Mouse (Mus musculus) embryonic facial prominence, embryonic 12.5 days (tissue): Measurements from ENCODE around the gene Atrip. TPM values are rescaled to one million over a fixed set of nuclear protein-coding genes. Genes with fewer than 3 reads are reported as not detected.

ENCODE experiments used
- ATAC-seq: fragments of 200-750 bp; cut with Nextera tagmentation; 2 replicates; pipeline ENCODE4 v1.8.0; 2017; ENCODE audit not compliant: insufficient number of reproducible peaks, insufficient read depth, low FRiP score, low TSS enrichment
- H3K27ac ChIP-seq: fragments of 300-500 bp; sonication (generic); 2 replicates; pipeline ENCODE4 v1.5.1; 2016; ENCODE audit warnings: mild to moderate bottlenecking
- H3K27me3 ChIP-seq: fragments of 300-500 bp; sonication (generic); 2 replicates; pipeline ENCODE4 v1.6.1; 2016; ENCODE audit warnings: mild to moderate bottlenecking, moderate library complexity
- H3K36me3 ChIP-seq: fragments of 300-500 bp; sonication (generic); 2 replicates; pipeline ENCODE4 v1.6.1; 2016; ENCODE audit warnings: mild to moderate bottlenecking
- H3K4me1 ChIP-seq: fragments of 300-500 bp; sonication (generic); 2 replicates; pipeline ENCODE4 v1.6.1; 2016
- H3K4me2 ChIP-seq: fragments of 300-500 bp; sonication (generic); replicated peaks from 2 replicates; pipeline ENCODE4 v1.6.1; 2016; ENCODE audit warnings: mild to moderate bottlenecking, moderate library complexity
- H3K4me3 ChIP-seq: fragments of 300-500 bp; sonication (generic); 2 replicates; pipeline ENCODE4 v1.5.1; 2016; ENCODE audit warnings: mild to moderate bottlenecking
- H3K9ac ChIP-seq: fragments of 300-500 bp; sonication (generic); 2 replicates; pipeline ENCODE4 v1.6.1; 2016; ENCODE audit warnings: mild to moderate bottlenecking, moderate library complexity
- H3K9me3 ChIP-seq: fragments of 300-500 bp; sonication (generic); 2 replicates; pipeline ENCODE4 v1.6.1; 2016; ENCODE audit warnings: mild to moderate bottlenecking, moderate library complexity
- WGBS: fragments of 180-500 bp; shearing (Covaris S2); methylation state at CpG from one replicate; pipeline ENCODE4 v1.1.7; 2016; 5-methylcytosine and 5-hydroxymethylcytosine counted together
- polyA plus RNA-seq: library from polyadenylated mRNA; unstranded; fragments of >200 nt; fragmentation: Nextera tagmentation; extraction: Ambion mirVana; gene quantifications from 2 replicates; pipeline ENCODE4 v1.2.1, GENCODE M21; 2016

Gene Atrip
- polyA plus RNA-seq, 1 experiment from 2014 or later, result 34.9 TPM

DNA sequence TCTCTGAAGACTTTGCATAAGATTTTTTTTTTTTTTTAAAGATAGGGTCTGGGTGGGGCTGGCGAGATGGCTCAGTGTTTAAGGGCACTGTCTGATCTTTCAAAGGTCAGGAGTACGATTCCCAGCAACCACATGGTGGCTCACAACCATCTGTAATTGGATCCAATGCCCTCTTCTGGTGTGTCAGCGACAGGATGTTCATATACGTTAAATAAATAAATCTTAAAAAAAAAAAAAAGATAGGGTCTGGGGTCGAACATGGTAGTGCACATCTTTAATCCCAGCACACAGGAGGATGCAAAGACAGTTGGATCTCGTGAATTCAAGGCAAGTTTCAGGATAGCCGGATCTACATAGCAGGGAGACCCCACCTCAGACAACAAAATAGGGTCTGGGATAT lies 24.6 kb downstream of the Atrip start:
- Histone ChIP-seq H3K4me3 (no peak overlapping the region), H3K4me1 (peaks cover 1% of the 10 kb centered on the region; the same call in 1 of the 2 replicates), H3K9me3 (no peaks in the 10 kb centered on the region), H3K36me3 (peaks cover 23% of the 10 kb centered on the region), H3K4me2 (no peak overlapping the region), H3K27ac (no peak overlapping the region), H3K27me3 (no peaks in the 10 kb centered on the region), H3K9ac (no peak overlapping the region)
- no peak for ATAC-seq
- WGBS, result 76% methylated on average over 7 of the region's 7 CpGs

DNA sequence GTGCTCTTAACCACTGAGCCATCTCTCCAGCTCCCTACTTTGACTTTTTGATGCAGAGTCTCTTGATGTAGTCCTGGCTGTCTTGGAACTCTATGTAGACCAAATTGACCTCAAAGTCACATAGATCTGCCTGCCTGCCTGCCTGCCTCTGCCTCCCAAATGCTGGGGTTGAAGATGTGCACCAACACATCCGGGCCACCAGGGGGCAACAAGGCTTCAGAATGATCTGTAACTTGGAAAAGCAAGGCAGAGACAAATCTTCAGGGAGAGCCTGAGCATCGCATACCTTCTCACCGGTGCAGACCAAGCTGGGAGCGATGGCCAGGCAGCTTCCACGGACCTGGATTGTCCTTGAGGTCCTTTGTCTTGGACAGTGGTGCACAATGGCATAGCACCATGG lies 27.6 kb downstream of the Atrip start:
- no peak overlapping the region for H3K4me2 ChIP-seq
- H3K4me3 ChIP-seq, result no peak overlapping the region
- H3K27ac ChIP-seq, result no peak overlapping the region
- no peaks in the 10 kb centered on the region for H3K27me3 ChIP-seq
- peaks cover 7% of the 10 kb centered on the region; the same call in 1 of the 2 replicates for H3K36me3 ChIP-seq
- no peak overlapping the region for H3K9ac ChIP-seq
- no peak for ATAC-seq
- no peaks in the 10 kb centered on the region for H3K4me1 ChIP-seq
- no peaks in the 10 kb centered on the region for H3K9me3 ChIP-seq
- 26% methylated on average over 5 of the region's 5 CpGs for WGBS

DNA sequence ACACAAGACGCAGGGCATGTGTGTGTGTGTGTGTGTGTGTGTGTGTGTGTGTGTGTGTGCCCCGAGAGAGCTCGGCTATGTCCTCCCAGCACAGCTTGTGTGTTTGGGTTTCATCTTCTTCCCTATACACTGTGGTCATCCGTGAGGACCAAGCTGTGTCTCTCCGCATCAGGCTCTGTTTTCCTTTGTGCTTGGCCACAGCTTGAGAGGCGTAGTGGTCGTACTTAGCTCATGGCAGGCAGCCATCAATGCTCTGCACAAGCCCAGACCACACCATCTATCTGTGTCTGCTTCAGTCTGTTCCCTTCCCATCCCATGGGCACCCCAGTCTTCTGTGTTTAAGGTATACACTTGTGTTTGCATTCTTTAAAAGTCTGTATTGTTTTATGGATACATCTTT lies 32.6 kb downstream of the Atrip start:
- Histone ChIP-seq H3K9ac (no peak overlapping the region), H3K4me2 (peak overlapping the region; percentile 1; the same call in 1 of the 2 replicates), H3K27ac (no peak overlapping the region), H3K36me3 (no peaks in the 10 kb centered on the region), H3K27me3 (no peaks in the 10 kb centered on the region), H3K4me1 (peaks cover 24% of the 10 kb centered on the region), H3K9me3 (no peaks in the 10 kb centered on the region), H3K4me3 (no peak overlapping the region)
- no peak for ATAC-seq
- 77% methylated on average over 7 of the region's 7 CpGs for WGBS

DNA sequence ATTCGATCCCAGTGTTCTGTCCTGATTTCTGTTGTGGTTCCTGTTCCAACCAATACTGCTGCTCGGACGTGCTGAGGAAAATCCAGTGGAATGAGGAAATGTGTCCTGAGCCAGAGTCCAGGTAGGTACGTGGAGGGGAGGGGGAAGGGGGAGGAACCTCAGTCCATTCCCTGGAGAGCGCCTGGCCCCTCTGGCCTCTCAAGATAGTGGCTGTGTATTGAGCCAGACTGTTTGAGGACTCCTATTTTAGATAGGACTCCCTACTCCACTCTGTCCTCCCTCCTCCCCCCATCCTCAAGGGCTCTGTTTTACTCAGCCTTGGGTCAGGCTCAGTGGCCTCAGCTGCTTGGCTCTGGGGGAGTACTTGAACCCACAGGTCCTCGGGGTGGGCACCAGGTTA lies 33.0 kb downstream of the Atrip start:
- ATAC-seq, result no peak
- WGBS, result 53% methylated on average over 6 of the region's 6 CpGs
- peak overlapping the region; percentile 1; the same call in 1 of the 2 replicates for H3K4me2 ChIP-seq
- no peak overlapping the region for H3K27ac ChIP-seq
- no peaks in the 10 kb centered on the region for H3K27me3 ChIP-seq
- H3K9me3 ChIP-seq, result no peaks in the 10 kb centered on the region
- no peak overlapping the region for H3K4me3 ChIP-seq
- peaks cover 24% of the 10 kb centered on the region for H3K4me1 ChIP-seq
- H3K36me3 ChIP-seq, result no peaks in the 10 kb centered on the region
- H3K9ac ChIP-seq, result no peak overlapping the region

DNA sequence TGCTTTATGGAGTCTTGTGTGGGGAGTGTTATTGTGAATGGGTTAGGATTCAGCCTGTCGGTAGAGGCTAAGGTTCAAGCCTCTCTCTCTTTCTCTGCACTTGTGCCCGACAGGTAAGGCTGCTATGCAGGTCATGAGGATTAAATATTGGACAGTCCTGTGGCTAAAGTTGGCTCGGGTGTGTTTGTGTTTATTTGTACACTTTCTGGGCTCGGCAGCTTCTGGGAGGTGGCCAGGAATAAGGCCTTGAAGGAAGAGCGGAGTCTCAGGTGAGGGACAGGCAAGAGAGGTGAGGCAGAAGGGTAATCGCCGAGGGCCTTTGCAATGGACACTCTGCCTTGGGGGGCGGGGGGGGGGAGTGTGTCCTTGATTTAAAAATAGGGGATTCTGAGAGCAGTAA lies 33.7 kb downstream of the Atrip start:
- Histone ChIP-seq H3K4me1 (peaks cover 24% of the 10 kb centered on the region), H3K36me3 (no peaks in the 10 kb centered on the region), H3K4me3 (no peak overlapping the region), H3K27me3 (no peaks in the 10 kb centered on the region), H3K9me3 (no peaks in the 10 kb centered on the region), H3K27ac (no peak overlapping the region), H3K4me2 (no peak overlapping the region), H3K9ac (no peak overlapping the region)
- ATAC-seq, result no peak
- WGBS, result 79% methylated on average over 8 of the region's 8 CpGs

DNA sequence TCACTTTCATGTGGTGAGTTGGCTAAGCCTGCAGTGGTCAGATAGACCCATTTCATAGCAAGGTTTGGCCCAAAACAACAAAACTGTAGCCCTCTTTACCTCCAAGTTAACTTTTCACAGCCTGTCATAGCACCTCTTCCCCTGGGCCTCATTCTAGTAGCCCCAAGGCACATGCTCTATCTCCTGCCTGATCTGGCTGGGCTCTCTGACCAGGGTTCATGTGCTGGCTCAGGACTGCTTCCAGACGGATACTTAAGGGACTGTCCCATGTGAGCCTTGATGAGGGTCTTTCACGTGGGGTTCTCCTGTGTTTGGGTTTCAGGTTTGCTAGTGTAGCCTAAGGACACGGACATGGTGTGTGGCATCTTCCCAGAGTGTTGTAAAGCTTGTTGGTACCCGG lies 34.2 kb downstream of the Atrip start:
- Histone ChIP-seq H3K4me3 (no peak overlapping the region), H3K9me3 (no peaks in the 10 kb centered on the region), H3K27me3 (no peaks in the 10 kb centered on the region), H3K4me1 (peaks cover 24% of the 10 kb centered on the region), H3K9ac (no peak overlapping the region), H3K36me3 (no peaks in the 10 kb centered on the region), H3K27ac (no peak overlapping the region), H3K4me2 (peak overlapping the region; percentile 61)
- WGBS, result 70% methylated on average over 4 of the region's 4 CpGs
- ATAC-seq, result no peak

DNA sequence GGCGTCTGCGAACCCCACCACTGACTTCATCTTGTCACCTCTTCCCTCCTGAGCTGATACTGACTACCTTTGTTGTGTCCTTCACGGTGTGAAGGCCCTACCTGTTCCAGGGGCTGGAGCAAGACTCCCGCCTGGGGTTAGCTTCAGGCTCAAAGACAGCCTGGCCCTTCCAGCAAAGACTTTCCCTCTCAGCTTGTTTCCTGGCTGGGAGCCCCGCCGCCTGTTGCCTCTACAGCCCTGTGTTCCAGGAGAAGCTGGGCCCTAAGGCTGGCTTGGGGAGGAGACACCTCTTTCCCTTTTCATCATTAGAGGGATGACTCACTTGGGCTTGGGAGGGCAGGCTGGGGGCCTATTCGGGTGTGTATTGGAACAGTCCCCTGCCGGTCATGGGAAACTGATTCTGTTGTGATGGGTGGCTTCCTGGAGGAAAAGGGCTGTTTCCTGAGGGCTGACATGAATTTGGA lies 35.0 kb downstream of the Atrip start:
- no peaks in the 10 kb centered on the region for H3K36me3 ChIP-seq
- no peaks in the 10 kb centered on the region for H3K27me3 ChIP-seq
- peaks cover 24% of the 10 kb centered on the region for H3K4me1 ChIP-seq
- no peaks in the 10 kb centered on the region for H3K9me3 ChIP-seq
- WGBS, result 9% methylated on average over 8 of the region's 8 CpGs
- peak overlapping the region; percentile 61 for H3K9ac ChIP-seq
- peak overlapping the region; percentile 48; the same call in 1 of the 2 replicates for H3K27ac ChIP-seq
- ATAC-seq, result peak; percentile 64
- H3K4me2 ChIP-seq, result peak overlapping the region; percentile 61
- H3K4me3 ChIP-seq, result peak overlapping the region; percentile 63

DNA sequence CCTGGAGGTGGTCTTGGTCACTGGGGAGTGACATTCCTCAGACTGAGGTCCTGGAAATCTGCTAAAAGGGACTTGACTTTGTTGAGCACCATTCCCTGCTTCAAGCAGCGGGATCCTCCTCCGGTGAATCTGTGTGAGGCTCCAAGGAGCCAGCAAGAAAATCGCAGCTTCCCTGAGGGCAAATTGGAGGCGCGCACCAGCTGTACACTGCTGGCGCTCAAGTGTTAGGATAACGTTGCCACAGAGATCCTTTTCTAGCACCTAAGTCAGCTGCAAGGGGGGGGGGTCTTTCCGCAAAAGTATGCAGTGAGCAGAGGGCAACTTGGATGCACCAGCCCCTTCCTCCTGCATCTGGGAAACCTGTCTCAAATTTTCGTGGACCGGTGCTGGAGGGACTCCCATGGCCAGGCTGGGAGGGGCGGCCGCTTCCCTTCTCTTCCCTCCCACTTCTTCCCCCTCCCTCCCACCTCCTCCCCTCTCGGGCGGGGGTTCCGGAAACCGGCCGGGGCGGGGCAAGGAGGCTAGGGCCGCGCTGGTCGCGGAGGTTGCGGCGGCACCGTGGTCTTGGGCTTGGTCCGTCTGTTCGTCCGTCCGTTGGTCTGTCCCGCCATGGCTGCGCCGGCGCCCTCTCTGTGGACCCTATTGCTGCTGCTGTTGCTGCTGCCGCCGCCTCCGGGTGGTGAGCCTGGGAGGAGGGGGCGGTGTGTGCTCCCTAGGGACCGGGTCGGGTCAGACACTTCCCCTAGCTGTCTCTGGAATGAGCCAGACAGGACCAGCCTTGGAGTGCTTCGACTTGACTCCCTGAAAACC lies 35.6 kb downstream of the Atrip start, which contains the start of gene Shisa5:
Gene Shisa5 (plus strand): TSS at position 480 of the 810 bp plus-strand sequence.
- ATAC-seq, result peak; percentile 88
- Histone ChIP-seq H3K9me3 (no peaks in the 10 kb centered on the region), H3K27ac (peak within 1 kb of the TSS; percentile 48; the same call in 1 of the 2 replicates), H3K36me3 (no peaks in the 10 kb centered on the region), H3K4me2 (peak within 1 kb of the TSS; percentile 61), H3K9ac (peak within 1 kb of the TSS; percentile 61), H3K4me1 (peaks cover 24% of the 10 kb centered on the region), H3K27me3 (no peaks in the 10 kb centered on the region), H3K4me3 (peak within 1 kb of the TSS; percentile 63)
- WGBS, result under 1% methylated on average over 27 of the region's 40 CpGs

DNA sequence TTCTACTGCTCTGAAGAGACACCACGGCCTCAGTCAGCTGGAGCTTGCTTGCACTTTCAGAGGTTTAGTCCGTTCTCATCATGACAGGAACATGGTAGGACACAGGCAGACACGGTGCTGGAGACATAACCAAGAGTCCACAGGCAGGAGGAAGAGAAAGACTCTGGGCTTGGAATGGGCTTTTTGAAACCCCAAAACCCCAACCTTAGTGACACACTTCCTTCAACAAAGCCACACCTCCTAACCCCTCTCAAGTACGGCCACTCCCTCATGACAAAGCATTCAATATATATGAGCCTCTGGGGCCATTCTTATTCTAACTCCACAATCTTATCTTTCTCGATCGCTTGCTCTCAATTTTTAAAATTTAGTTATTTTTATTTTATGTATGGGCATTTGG lies 41.5 kb downstream of the Atrip start:
- no peak for ATAC-seq
- WGBS, result 87% methylated on average over 6 of the region's 6 CpGs

DNA sequence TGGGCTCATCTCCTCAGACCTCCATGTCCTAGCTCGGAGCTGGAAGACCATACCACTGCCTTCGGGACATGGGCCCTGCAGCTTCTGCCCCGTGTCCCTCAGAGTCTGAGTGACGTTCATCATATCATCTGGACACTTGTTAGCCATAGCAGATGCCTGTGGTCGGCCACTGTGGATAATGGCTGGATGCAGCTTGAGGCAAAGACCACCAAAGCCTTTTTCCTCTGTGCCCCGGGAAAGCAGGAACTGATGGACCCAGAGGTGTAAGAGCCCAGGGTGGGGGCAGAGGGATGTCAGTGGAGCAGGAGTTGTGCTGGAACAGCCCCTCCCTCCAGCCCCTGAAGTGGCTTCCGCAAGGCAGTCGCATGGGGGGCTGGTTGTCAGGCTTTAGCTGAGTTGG lies 42.2 kb downstream of the Atrip start:
- H3K4me2 ChIP-seq, result no peak overlapping the region
- no peak overlapping the region for H3K27ac ChIP-seq
- no peak overlapping the region for H3K9ac ChIP-seq
- no peak overlapping the region for H3K4me3 ChIP-seq
- no peaks in the 10 kb centered on the region for H3K4me1 ChIP-seq
- no peaks in the 10 kb centered on the region for H3K27me3 ChIP-seq
- H3K9me3 ChIP-seq, result no peaks in the 10 kb centered on the region
- ATAC-seq, result no peak
- 79% methylated on average over 8 of the region's 8 CpGs for WGBS
- H3K36me3 ChIP-seq, result peaks cover 11% of the 10 kb centered on the region; the same call in 1 of the 2 replicates

More for the DNA sequence above, 41.5 kb downstream of the Atrip start:
- no peaks in the 10 kb centered on the region for H3K4me1 ChIP-seq
- H3K36me3 ChIP-seq, result peaks cover 9% of the 10 kb centered on the region; the same call in 1 of the 2 replicates
- no peak overlapping the region for H3K4me3 ChIP-seq
- no peaks in the 10 kb centered on the region for H3K27me3 ChIP-seq
- no peak overlapping the region for H3K9ac ChIP-seq
- no peaks in the 10 kb centered on the region for H3K9me3 ChIP-seq
- no peak overlapping the region for H3K4me2 ChIP-seq
- H3K27ac ChIP-seq, result no peak overlapping the region

DNA sequence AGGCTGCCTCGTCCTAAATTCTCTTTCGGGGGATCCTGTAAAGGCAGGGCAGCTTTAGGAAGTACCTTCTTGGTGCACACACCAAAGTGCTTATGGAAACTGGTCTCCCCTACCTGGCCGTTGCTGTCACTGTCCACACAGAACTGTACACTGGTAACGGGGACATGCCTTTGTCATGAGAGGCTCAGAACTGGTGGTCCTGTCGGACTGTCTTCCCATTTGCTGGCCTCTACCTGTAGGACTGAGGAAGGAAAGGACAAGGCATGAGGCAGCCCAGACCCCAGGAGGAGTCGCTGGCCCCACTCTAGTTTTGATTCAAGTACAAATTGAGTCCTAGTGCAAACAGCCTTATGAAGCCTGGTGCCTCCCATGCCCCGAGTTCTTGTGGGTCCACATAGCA lies 42.9 kb downstream of the Atrip start:
- ATAC-seq, result no peak

DNA sequence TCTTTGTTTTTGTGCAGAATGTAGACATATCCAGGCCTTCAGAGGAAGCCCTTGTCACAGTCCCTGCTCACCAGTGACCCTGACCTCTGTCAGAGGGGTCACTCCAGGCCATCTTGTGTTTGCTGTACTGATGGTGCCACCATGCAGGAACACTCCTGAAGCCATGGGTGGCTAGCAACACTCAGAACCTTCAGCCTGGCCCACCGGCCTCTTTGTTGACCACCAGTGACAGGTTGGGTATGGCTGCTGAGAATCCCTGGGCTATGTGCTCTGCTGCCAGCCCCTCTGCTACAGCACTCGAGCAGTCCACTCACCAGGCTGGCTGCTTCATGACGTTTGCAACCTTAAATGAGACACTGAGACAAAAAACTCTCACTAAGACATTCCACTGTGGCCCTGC lies 43.6 kb downstream of the Atrip start:
- H3K27ac ChIP-seq, result no peak overlapping the region

More for the DNA sequence above, 42.9 kb downstream of the Atrip start:
- Histone ChIP-seq H3K4me2 (no peak overlapping the region), H3K4me3 (no peak overlapping the region), H3K9me3 (no peaks in the 10 kb centered on the region), H3K27ac (no peak overlapping the region), H3K27me3 (no peaks in the 10 kb centered on the region), H3K4me1 (no peaks in the 10 kb centered on the region), H3K36me3 (peaks cover 11% of the 10 kb centered on the region), H3K9ac (no peak overlapping the region)
- WGBS, result 90% methylated on average over 7 of the region's 7 CpGs

More for the DNA sequence above, 43.6 kb downstream of the Atrip start:
- Histone ChIP-seq H3K36me3 (peaks cover 16% of the 10 kb centered on the region), H3K27me3 (no peaks in the 10 kb centered on the region), H3K4me3 (no peak overlapping the region), H3K4me1 (no peaks in the 10 kb centered on the region), H3K9ac (no peak overlapping the region), H3K9me3 (no peaks in the 10 kb centered on the region), H3K4me2 (no peak overlapping the region)
- ATAC-seq, result no peak
- WGBS, result 61% methylated on average over 3 of the region's 3 CpGs
